Comparison of ENCODE assay signal across 11 mouse cellular contexts in genomic region chr2:163676745-163677144, GRCm38 (mm10). TPM values are rescaled to one million over a fixed set of nuclear protein-coding genes. Genes with fewer than 3 reads are reported as not detected.
DNase-seq lines count a peak whose midpoint lies in the region; ATAC-seq and TF ChIP-seq lines count a peak whose summit lies in the region.
"Had no signal": no experiment of that assay in that cellular context is flagged by ENCODE, and none has a peak within 500 bp of the region (broad histone marks: within the 10 kb centered on the region; RNA-seq: fewer than 3 reads in every experiment).

No protein-coding gene starts in this region.

- peaks cover 51% of the 10 kb centered on the region for H3K4me1 ChIP-seq in heart, embryonic 13.5 days
- H3K4me1 ChIP-seq in midbrain, embryonic 11.5 days (ENCODE audit: control insufficient read depth, insufficient read depth, low read length) = peaks cover 5% of the 10 kb centered on the region; the same call in 1 of the 2 replicates
- H3K4me1 ChIP-seq in midbrain, postnatal 0 days (ENCODE audit: insufficient read depth, low read length) = peaks cover 12% of the 10 kb centered on the region
- peaks cover 45% of the 10 kb centered on the region for H3K4me1 ChIP-seq in heart, embryonic 16.5 days (ENCODE audit: control insufficient read depth, insufficient read depth, low read length)

- H3K27me3 ChIP-seq in heart, embryonic 13.5 days (replicated peaks) = no peaks in the 10 kb centered on the region
- H3K27me3 ChIP-seq in midbrain, embryonic 11.5 days (ENCODE audit: control insufficient read depth, insufficient read depth, low read length) = no peaks in the 10 kb centered on the region
- H3K27me3 ChIP-seq in midbrain, postnatal 0 days (ENCODE audit: insufficient read depth, low read length) = no peaks in the 10 kb centered on the region
- no peaks in the 10 kb centered on the region for H3K27me3 ChIP-seq in heart, embryonic 16.5 days (ENCODE audit: control insufficient read depth, insufficient read depth, low read length)
- H3K27me3 ChIP-seq in splenic B cell, adult 2 months (ENCODE audit: control insufficient read depth, insufficient read depth, low read length, poor library complexity, severe bottlenecking) = no peaks in the 10 kb centered on the region
- H3K27me3 ChIP-seq: midbrain, embryonic 13.5 days had no signal

- ATAC-seq in heart, embryonic 13.5 days (ENCODE audit: extremely low read depth, insufficient number of reproducible peaks, low FRiP score, low TSS enrichment) = no peak
- ATAC-seq in midbrain, embryonic 11.5 days (ENCODE audit: low FRiP score) = no peak
- no peak for ATAC-seq in midbrain, postnatal 0 days (ENCODE audit: low FRiP score)
- ATAC-seq in heart, embryonic 16.5 days (replicated peaks; ENCODE audit: extremely low read depth, insufficient read depth, low FRiP score) = no peak
- ATAC-seq: inflammation-experienced regulatory T-cells, adult 6 months; midbrain, embryonic 13.5 days had no signal

- no peak for DNase-seq in heart, adult 8-10 months (ENCODE audit: low spot score)
- peak; percentile 75 for DNase-seq in midbrain, embryonic 11.5 days (ENCODE audit: low spot score, missing footprints)
- DNase-seq in midbrain, postnatal 0 days (ENCODE audit: low spot score) = no peak
- peak; percentile 77 for DNase-seq in splenic B cell, adult 2 months (ENCODE audit: low read depth, low spot score)
- no peak for DNase-seq in right cerebral cortex, postnatal 36 days (ENCODE audit: low spot score in 2 of 2)
- no peak for DNase-seq in layer of hippocampus, adult 9-11 months
- DNase-seq: cerebellum, postnatal 36 days had no signal

- H3K36me3 ChIP-seq in heart, embryonic 13.5 days = 0 out of 2 replicates have a peak, but pooled peaks cover 9% of the 10 kb centered on the region
- no peaks in the 10 kb centered on the region for H3K36me3 ChIP-seq in midbrain, embryonic 11.5 days (ENCODE audit: control insufficient read depth, insufficient read depth, low read length)
- H3K36me3 ChIP-seq in midbrain, postnatal 0 days (ENCODE audit: insufficient read depth, low read length) = no peaks in the 10 kb centered on the region
- no peaks in the 10 kb centered on the region for H3K36me3 ChIP-seq in heart, embryonic 16.5 days (ENCODE audit: control insufficient read depth, insufficient read depth)
- H3K36me3 ChIP-seq in splenic B cell, adult 2 months (ENCODE audit: control insufficient read depth, insufficient read depth, low read length, poor library complexity, severe bottlenecking) = peaks cover 3% of the 10 kb centered on the region

- H3K4me2 ChIP-seq in heart, embryonic 13.5 days = no peak overlapping the region
- H3K4me2 ChIP-seq in midbrain, embryonic 11.5 days = no peak overlapping the region
- H3K4me2 ChIP-seq in midbrain, postnatal 0 days (ENCODE audit: low read depth, low read length, poor library complexity, severe bottlenecking) = no peak overlapping the region
- H3K4me2 ChIP-seq in heart, embryonic 16.5 days (ENCODE audit: low read depth, low read length) = no peak overlapping the region
- H3K4me2 ChIP-seq: midbrain, embryonic 13.5 days had no signal

- WGBS in heart, embryonic 13.5 days = 83% methylated on average over 3 of the region's 3 CpGs
- 89% methylated on average over 3 of the region's 3 CpGs for WGBS in midbrain, embryonic 11.5 days
- 87% methylated on average over 3 of the region's 3 CpGs for WGBS in midbrain, postnatal 0 days
- WGBS in heart, embryonic 16.5 days = 78% methylated on average over 3 of the region's 3 CpGs

- H3K4me3 ChIP-seq in heart, embryonic 13.5 days = no peak overlapping the region
- no peak overlapping the region for H3K4me3 ChIP-seq in midbrain, embryonic 11.5 days (ENCODE audit: low read depth, low read length)
- H3K4me3 ChIP-seq in midbrain, postnatal 0 days (ENCODE audit: low read depth, low read length) = no peak overlapping the region
- no peak overlapping the region for H3K4me3 ChIP-seq in heart, embryonic 16.5 days (ENCODE audit: low read length)
- H3K4me3 ChIP-seq: midbrain, embryonic 13.5 days had no signal

- no peaks in the 10 kb centered on the region for H3K9me3 ChIP-seq in heart, embryonic 13.5 days
- no peaks in the 10 kb centered on the region for H3K9me3 ChIP-seq in midbrain, embryonic 11.5 days (ENCODE audit: control insufficient read depth, low read length)
- no peaks in the 10 kb centered on the region for H3K9me3 ChIP-seq in midbrain, postnatal 0 days (ENCODE audit: low read length)
- H3K9me3 ChIP-seq in heart, embryonic 16.5 days (replicated peaks; ENCODE audit: control insufficient read depth, low read length) = no peaks in the 10 kb centered on the region
- H3K9me3 ChIP-seq: midbrain, embryonic 13.5 days had no signal

- H3K27ac ChIP-seq in heart, embryonic 13.5 days (replicated peaks) = peak overlapping the region; percentile 86
- no peak overlapping the region for H3K27ac ChIP-seq in midbrain, embryonic 11.5 days (ENCODE audit: low read depth, low read length)
- H3K27ac ChIP-seq in midbrain, postnatal 0 days (ENCODE audit: low read depth, low read length) = no peak overlapping the region
- H3K27ac ChIP-seq in heart, embryonic 16.5 days (ENCODE audit: low read length) = peak overlapping the region; percentile 90
- H3K27ac ChIP-seq: midbrain, embryonic 13.5 days had no signal

- TF ChIP-seq CTCF in midbrain, postnatal 0 days (IDR thresholded peaks at IDR 0.05) = no peak

- peak overlapping the region; percentile 64; the same call in 1 of the 2 replicates for H3K9ac ChIP-seq in heart, embryonic 13.5 days
- H3K9ac ChIP-seq in midbrain, embryonic 11.5 days (ENCODE audit: low read length) = no peak overlapping the region
- H3K9ac ChIP-seq in midbrain, postnatal 0 days (replicated peaks; ENCODE audit: low read length, poor library complexity, severe bottlenecking) = no peak overlapping the region
- no peak overlapping the region; the same call in 1 of the 2 replicates for H3K9ac ChIP-seq in heart, embryonic 16.5 days (ENCODE audit: low read length)
- H3K9ac ChIP-seq: midbrain, embryonic 13.5 days had no signal

RNA-seq across cellular contexts. Expression of gene Pkig, which starts 18.6 kb away (rescaled TPM):
- polyA plus RNA-seq in heart, embryonic 13.5 days (2015; fragmentation: Nextera tagmentation; extraction: Ambion mirVana) = 233 and 270 TPM in 2 replicates
- 100 to 1,000 TPM; 214 to 247 (median 224) TPM for total RNA-seq in heart, adult 8-10 months (2022)
- polyA plus RNA-seq in midbrain, embryonic 11.5 days (2014; fragmentation: Nextera tagmentation; extraction: Ambion mirVana) = 153 and 162 TPM in 2 replicates
- total RNA-seq in midbrain, postnatal 0 days (2014; rRNA removed) = 90.5 and 102 TPM in 2 replicates
- polyA plus RNA-seq in midbrain, postnatal 0 days (2015; fragmentation: Nextera tagmentation; extraction: Ambion mirVana) = 153 and 161 TPM in 2 replicates
- polyA plus RNA-seq in heart, embryonic 16.5 days (2015; fragmentation: Nextera tagmentation; extraction: Ambion mirVana) = 374 and 420 TPM in 2 replicates

RNA-seq across cellular contexts. Expression of gene Serinc3, which starts 31.8 kb away (rescaled TPM):
- polyA plus RNA-seq in heart, embryonic 13.5 days (2015; fragmentation: Nextera tagmentation; extraction: Ambion mirVana) = 50.1 and 51.8 TPM in 2 replicates
- 100 to 1,000 TPM; 272 to 302 (median 297) TPM for total RNA-seq in heart, adult 8-10 months (2022)
- polyA plus RNA-seq in midbrain, embryonic 11.5 days (2014; fragmentation: Nextera tagmentation; extraction: Ambion mirVana) = 35.0 and 38.8 TPM in 2 replicates
- total RNA-seq in midbrain, postnatal 0 days (2014; rRNA removed) = 96.1 and 101 TPM in 2 replicates
- polyA plus RNA-seq in midbrain, postnatal 0 days (2015; fragmentation: Nextera tagmentation; extraction: Ambion mirVana) = 35.9 and 36.9 TPM in 2 replicates
- polyA plus RNA-seq in heart, embryonic 16.5 days (2015; fragmentation: Nextera tagmentation; extraction: Ambion mirVana) = 56.1 and 71.3 TPM in 2 replicates

Comparison
In these comparisons a context has a peak if more than half of its experiments do, and no peak if none do; other contexts are left out.
1. DNase-seq: peak in midbrain, embryonic 11.5 days (single experiment) and splenic B cell, adult 2 months (single experiment); none in heart, adult 8-10 months (single experiment), midbrain, postnatal 0 days (single experiment), right cerebral cortex, postnatal 36 days (0 of 2) and layer of hippocampus, adult 9-11 months (single experiment).
2. H3K27ac ChIP-seq: peak in heart, embryonic 13.5 days (single experiment) and heart, embryonic 16.5 days (single experiment); none in midbrain, embryonic 11.5 days (single experiment) and midbrain, postnatal 0 days (single experiment).